ENCODE assay signal across 17 mouse cellular contexts in the genomic region with DNA sequence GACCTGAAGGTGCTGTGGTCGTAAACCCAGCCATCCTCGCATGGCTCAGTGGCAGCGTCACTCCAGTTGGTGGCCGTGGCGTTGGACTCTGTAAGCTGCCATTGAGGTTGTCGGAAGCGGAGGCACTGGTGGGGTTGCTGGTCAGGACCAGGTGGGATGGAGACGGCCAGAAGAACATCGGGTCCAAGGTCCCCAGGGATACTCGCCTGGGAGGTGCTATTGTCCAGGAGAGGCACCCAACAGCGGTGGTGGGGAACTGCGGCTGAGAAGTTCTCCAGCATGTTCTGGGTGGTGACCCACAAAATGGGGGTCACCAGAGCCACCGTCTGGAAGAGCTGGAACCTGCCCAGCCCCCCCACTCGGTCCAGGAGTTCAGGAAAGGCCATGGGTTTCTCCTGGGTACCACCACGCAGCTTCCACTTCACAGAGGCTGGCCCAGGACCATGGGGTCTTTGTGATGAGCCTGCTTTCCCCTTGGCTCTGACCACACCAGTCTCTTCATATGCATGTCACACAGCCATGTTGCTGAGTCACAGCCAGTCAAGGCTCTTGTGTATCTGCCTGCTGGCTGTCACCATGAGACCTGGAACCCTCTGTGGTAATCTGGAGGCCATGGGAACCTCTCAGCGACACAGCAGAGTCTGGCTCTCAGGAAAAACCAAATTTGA. TPM values are rescaled to one million over a fixed set of nuclear protein-coding genes. Genes with fewer than 3 reads are reported as not detected.
DNase-seq lines count a peak whose midpoint lies in the region; ATAC-seq and TF ChIP-seq lines count a peak whose summit lies in the region.
"Had no signal": no experiment of that assay in that cellular context is flagged by ENCODE, and none has a peak within 500 bp of the region (broad histone marks: within the 10 kb centered on the region; RNA-seq: fewer than 3 reads in every experiment).

Gene Slc22a12 (minus strand): TSS at position 666 of the 668 bp plus-strand sequence.

- WGBS in kidney, postnatal 0 days: 65% methylated on average over 16 of the region's 16 CpGs

- H3K27ac ChIP-seq in kidney, postnatal 0 days: peak within 1 kb of the TSS; percentile 78
- H3K27ac ChIP-seq: limb, embryonic 15.5 days; macrophage; neural tube, embryonic 15.5 days had no signal

- H3K27me3 ChIP-seq in kidney, postnatal 0 days (ENCODE audit: insufficient read depth, low read length): no peaks in the 10 kb centered on the region
- H3K27me3 ChIP-seq: neural tube, embryonic 15.5 days had no signal

- peak within 1 kb of the TSS; percentile 35; the same call in 1 of the 2 replicates for H3K9ac ChIP-seq in kidney, postnatal 0 days (ENCODE audit: low read depth, low read length)
- H3K9ac ChIP-seq: limb, embryonic 15.5 days; neural tube, embryonic 15.5 days had no signal

- no peak within 1 kb of the TSS for H3K4me3 ChIP-seq in kidney, postnatal 0 days (replicated peaks; ENCODE audit: low read depth, low read length)
- H3K4me3 ChIP-seq: limb, embryonic 15.5 days; neural tube, embryonic 15.5 days had no signal

- no peak; the same call in 1 of the 2 replicates for ATAC-seq in kidney, postnatal 0 days (replicated peaks; ENCODE audit: low FRiP score, low read depth)

- H3K4me1 ChIP-seq in kidney, postnatal 0 days (replicated peaks; ENCODE audit: insufficient read depth, low read length): no peaks in the 10 kb centered on the region
- H3K4me1 ChIP-seq: limb, embryonic 15.5 days; neural tube, embryonic 15.5 days had no signal

- no peaks in the 10 kb centered on the region for H3K9me3 ChIP-seq in kidney, postnatal 0 days (replicated peaks; ENCODE audit: low read length)
- H3K9me3 ChIP-seq: G1E; limb, embryonic 15.5 days; neural tube, embryonic 15.5 days had no signal

- H3K36me3 ChIP-seq in kidney, postnatal 0 days (ENCODE audit: insufficient read depth, low read length): no peaks in the 10 kb centered on the region
- H3K36me3 ChIP-seq: G1E; limb, embryonic 15.5 days; neural tube, embryonic 15.5 days had no signal

- 0 out of 2 replicates have a peak within 1 kb of the TSS, but pooled peaks have one; percentile 7 for H3K4me2 ChIP-seq in kidney, postnatal 0 days (ENCODE audit: low read length)
- H3K4me2 ChIP-seq: heart, embryonic 11.5 days; limb, embryonic 15.5 days; neural tube, embryonic 15.5 days had no signal

- TF ChIP-seq CTCF in kidney, postnatal 0 days (IDR thresholded peaks at IDR 0.05; ENCODE audit: low read depth): no peak

- DNase-seq in cerebellum, adult 18-20 months: peak; percentile 13 to 26
- no peak for DNase-seq in cerebellum, adult 9-11 months
- DNase-seq in kidney, adult 8-10 months: peak; percentile 37 to 55
- no peak for DNase-seq in kidney, postnatal 14 days
- peak; percentile 3 for DNase-seq in right cerebral cortex, postnatal 4 days
- no peak for DNase-seq in right cerebral cortex, postnatal 36 days (ENCODE audit: low spot score in 2 of 2)
- DNase-seq in kidney, postnatal 0 days (ENCODE audit: low spot score): no peak
- DNase-seq in left cerebral cortex, adult 11 months (ENCODE audit: low spot score): no peak
- DNase-seq: gastrocnemius, postnatal 14 days; lung, adult 2 months had no signal

RNA-seq across cellular contexts. Expression of gene Slc22a12, which starts in this region (rescaled TPM):
- 21.8 and 31.4 TPM in 2 replicates for polyA plus RNA-seq in kidney, postnatal 0 days (2015; fragmentation: Nextera tagmentation; extraction: Ambion mirVana)
- polyA plus RNA-seq: C2C12; G1E; heart, embryonic 11.5 days; limb, embryonic 15.5 days; macrophage; thymus, postnatal 0 days had no signal

Comparison
In these comparisons a context has a peak if more than half of its experiments do, and no peak if none do; other contexts are left out.
1. DNase-seq: peak in cerebellum, adult 18-20 months (2 of 2), kidney, adult 8-10 months (2 of 2) and right cerebral cortex, postnatal 4 days (single experiment); none in cerebellum, adult 9-11 months (single experiment), kidney, postnatal 14 days (single experiment), right cerebral cortex, postnatal 36 days (0 of 2), kidney, postnatal 0 days (single experiment) and left cerebral cortex, adult 11 months (single experiment).